Mouse (Mus musculus) limb, embryonic 11.5 days (tissue): ENCODE data around the gene Smarca2. TPM values are rescaled to one million over a fixed set of nuclear protein-coding genes. Genes with fewer than 3 reads are reported as not detected.

Source experiments
- ATAC-seq: fragments of 200-750 bp; cut with Nextera tagmentation; 2 replicates; pipeline ENCODE4 v1.8.0; 2017; ENCODE audit warnings: low read depth; ENCODE audit not compliant: insufficient number of reproducible peaks, low FRiP score, low TSS enrichment
- DNase-seq: peaks from one replicate; pipeline ENCODE4 v3.0.0-alpha.2; 2015; ENCODE audit warnings: low spot score
- H3K27ac ChIP-seq: fragments of 300-500 bp; sonication (generic); replicated peaks from 2 replicates; pipeline ENCODE4 v1.5.1; 2014; ENCODE audit warnings: low read depth, mild to moderate bottlenecking, low read length
- H3K27me3 ChIP-seq: fragments of 300-500 bp; sonication (generic); 2 replicates; pipeline ENCODE4 v1.6.1; 2014; ENCODE audit warnings: mild to moderate bottlenecking, low read length, mixed read lengths; ENCODE audit not compliant: control insufficient read depth, insufficient read depth
- H3K36me3 ChIP-seq: fragments of 300-500 bp; sonication (generic); 2 replicates; pipeline ENCODE4 v1.6.1; 2014; ENCODE audit warnings: mild to moderate bottlenecking, low read length, moderate library complexity, mixed read lengths; ENCODE audit not compliant: control insufficient read depth, insufficient read depth
- H3K4me1 ChIP-seq: fragments of 300-500 bp; sonication (generic); 2 replicates; pipeline ENCODE4 v1.6.1; 2014; ENCODE audit warnings: low read length, mixed read lengths; ENCODE audit not compliant: control insufficient read depth, insufficient read depth
- H3K4me2 ChIP-seq: fragments of 300-500 bp; sonication (generic); 2 replicates; pipeline ENCODE4 v1.6.1; 2014; ENCODE audit warnings: low read depth, mild to moderate bottlenecking, moderate library complexity; ENCODE audit not compliant: severe bottlenecking
- H3K4me3 ChIP-seq: fragments of 300-500 bp; sonication (generic); 2 replicates; pipeline ENCODE4 v1.5.1; 2014; ENCODE audit warnings: low read depth, low read length
- H3K9ac ChIP-seq: fragments of 300-500 bp; sonication (generic); 2 replicates; pipeline ENCODE4 v1.6.1; 2014; ENCODE audit warnings: mild to moderate bottlenecking, low read length
- H3K9me3 ChIP-seq: fragments of 300-500 bp; sonication (generic); 2 replicates; pipeline ENCODE4 v1.6.1; 2016; ENCODE audit warnings: low read length; ENCODE audit not compliant: control insufficient read depth
- WGBS: fragments of 180-500 bp; shearing (Covaris S2); extraction: QIAGEN DNeasy Blood & Tissue Kit; methylation state at CpG from one replicate; pipeline ENCODE4 v1.1.7; 2014; 5-methylcytosine and 5-hydroxymethylcytosine counted together
- polyA plus RNA-seq: library from polyadenylated mRNA; unstranded; fragments of >200 nt; fragmentation: Nextera tagmentation; extraction: Ambion mirVana; gene quantifications from 2 replicates; pipeline ENCODE4 v1.2.1, GENCODE M21; 2014

The Smarca2 gene
- polyA plus RNA-seq, 1 experiment from 2014 or later: 60.0 TPM

DNA sequence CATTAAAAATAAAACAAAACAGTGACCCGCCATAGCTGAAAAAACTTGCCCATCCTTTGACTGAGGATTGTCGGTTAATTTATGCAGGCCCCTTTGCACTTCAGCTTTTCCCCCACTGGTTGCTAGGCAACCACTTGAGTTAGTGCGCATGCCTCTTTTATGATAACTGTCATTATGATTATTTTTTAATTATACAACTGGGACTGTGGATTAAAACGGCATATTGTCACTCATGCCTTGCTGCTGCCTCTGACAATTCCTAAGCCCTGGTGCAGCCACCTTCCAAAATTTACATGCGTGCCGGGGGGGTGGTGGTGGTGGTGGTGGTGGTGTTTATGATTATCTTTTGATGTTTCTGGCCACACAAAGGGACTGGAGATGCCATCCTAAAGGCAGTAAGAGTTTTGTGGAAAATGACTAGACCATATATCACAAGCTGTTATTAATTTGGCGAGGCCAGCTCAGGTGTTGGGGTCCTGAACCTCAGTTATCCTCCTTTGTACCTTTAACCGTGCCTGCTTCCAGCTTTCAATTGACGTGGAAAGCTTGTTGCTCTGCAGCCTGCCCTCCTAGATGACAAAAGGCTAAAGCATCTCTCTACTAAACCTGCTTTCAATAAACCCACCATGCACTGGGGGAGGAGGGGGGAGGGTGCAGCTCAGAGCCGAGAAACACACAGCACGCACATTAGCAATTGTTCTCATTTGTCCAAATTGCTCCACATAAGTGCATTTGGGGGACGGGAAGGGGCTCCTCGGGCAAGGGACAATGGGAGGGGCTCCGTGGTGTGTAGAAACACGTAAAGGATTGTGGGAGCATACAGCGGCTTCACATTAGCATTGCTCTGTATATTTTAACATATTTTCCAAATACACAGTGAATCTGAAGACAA is 165.0 kb downstream of the Smarca2 start:
- ATAC-seq (peak; percentile 47; the same call in 1 of the 2 replicates), DNase-seq (peak; percentile 53)
- no peaks in the 10 kb centered on the region for H3K9me3 ChIP-seq
- no peak overlapping the region for H3K4me3 ChIP-seq
- peak overlapping the region; percentile 10; the same call in 1 of the 2 replicates for H3K4me2 ChIP-seq
- peak overlapping the region; percentile 37 for H3K9ac ChIP-seq
- H3K4me1 ChIP-seq: peaks cover 8% of the 10 kb centered on the region
- no peaks in the 10 kb centered on the region for H3K27me3 ChIP-seq
- no peak overlapping the region; the same call in 1 of the 2 replicates for H3K27ac ChIP-seq
- H3K36me3 ChIP-seq: peaks cover 3% of the 10 kb centered on the region; the same call in 1 of the 2 replicates
- WGBS: 43% methylated on average over 16 of the region's 16 CpGs

DNA sequence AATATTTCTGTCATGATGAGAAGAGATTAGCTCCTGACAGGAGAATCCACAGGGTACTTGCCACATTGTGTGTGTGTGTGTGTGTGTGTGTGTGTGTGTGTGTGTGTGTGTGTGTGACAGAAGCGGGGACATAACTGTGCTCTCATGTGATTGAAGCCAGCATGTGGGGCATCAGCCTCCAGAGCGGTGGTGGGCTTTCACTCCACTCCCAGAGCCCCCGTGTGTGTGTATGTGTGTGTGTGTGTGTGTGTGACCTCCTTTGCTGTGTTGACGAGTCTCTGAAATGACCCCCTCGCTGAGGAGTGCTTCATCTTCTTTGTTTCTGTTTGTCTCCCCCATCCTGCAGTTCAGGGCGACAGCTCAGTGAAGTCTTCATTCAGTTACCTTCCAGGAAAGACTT is 165.7 kb downstream of the Smarca2 start:
- Histone ChIP-seq H3K9me3 (no peaks in the 10 kb centered on the region), H3K27ac (no peak overlapping the region), H3K27me3 (no peaks in the 10 kb centered on the region), H3K36me3 (peaks cover 3% of the 10 kb centered on the region; the same call in 1 of the 2 replicates), H3K9ac (no peak overlapping the region), H3K4me3 (no peak overlapping the region), H3K4me1 (peaks cover 8% of the 10 kb centered on the region), H3K4me2 (no peak overlapping the region)
- ATAC-seq: no peak
- no peak for DNase-seq
- WGBS: 72% methylated on average over 6 of the region's 6 CpGs

DNA sequence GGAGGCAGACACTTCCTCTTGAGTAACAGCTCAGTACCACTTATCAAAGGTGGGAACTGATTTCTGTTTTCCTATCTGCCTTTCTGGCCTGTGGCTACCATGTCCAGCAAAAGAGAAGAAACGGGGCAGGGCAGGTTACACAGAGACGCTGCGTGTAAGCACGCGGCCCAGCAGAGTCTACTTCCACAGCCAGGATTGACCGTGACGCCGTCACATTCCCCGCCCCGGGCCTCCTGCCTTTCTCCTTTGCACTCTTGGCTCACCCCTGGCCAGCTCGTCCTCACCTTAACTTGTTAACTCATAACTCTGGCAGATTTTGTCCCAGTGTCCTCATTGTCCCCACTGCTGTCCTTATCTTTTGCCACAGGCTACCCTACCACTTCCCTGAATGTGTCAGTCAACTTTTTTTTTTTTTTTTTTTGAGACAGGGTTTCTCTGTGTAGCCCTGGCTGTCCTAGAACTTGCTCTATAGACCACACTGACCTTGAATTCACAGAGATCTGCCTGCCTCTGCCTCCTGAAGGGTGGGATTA is 167.3 kb downstream of the Smarca2 start:
- no peak for ATAC-seq
- Histone ChIP-seq H3K4me2 (no peak overlapping the region), H3K27me3 (no peaks in the 10 kb centered on the region), H3K36me3 (peaks cover 3% of the 10 kb centered on the region; the same call in 1 of the 2 replicates), H3K9me3 (no peaks in the 10 kb centered on the region), H3K4me3 (no peak overlapping the region), H3K27ac (no peak overlapping the region), H3K4me1 (peaks cover 8% of the 10 kb centered on the region), H3K9ac (no peak overlapping the region)
- DNase-seq: no peak
- over 99% methylated on average over 11 of the region's 11 CpGs for WGBS

DNA sequence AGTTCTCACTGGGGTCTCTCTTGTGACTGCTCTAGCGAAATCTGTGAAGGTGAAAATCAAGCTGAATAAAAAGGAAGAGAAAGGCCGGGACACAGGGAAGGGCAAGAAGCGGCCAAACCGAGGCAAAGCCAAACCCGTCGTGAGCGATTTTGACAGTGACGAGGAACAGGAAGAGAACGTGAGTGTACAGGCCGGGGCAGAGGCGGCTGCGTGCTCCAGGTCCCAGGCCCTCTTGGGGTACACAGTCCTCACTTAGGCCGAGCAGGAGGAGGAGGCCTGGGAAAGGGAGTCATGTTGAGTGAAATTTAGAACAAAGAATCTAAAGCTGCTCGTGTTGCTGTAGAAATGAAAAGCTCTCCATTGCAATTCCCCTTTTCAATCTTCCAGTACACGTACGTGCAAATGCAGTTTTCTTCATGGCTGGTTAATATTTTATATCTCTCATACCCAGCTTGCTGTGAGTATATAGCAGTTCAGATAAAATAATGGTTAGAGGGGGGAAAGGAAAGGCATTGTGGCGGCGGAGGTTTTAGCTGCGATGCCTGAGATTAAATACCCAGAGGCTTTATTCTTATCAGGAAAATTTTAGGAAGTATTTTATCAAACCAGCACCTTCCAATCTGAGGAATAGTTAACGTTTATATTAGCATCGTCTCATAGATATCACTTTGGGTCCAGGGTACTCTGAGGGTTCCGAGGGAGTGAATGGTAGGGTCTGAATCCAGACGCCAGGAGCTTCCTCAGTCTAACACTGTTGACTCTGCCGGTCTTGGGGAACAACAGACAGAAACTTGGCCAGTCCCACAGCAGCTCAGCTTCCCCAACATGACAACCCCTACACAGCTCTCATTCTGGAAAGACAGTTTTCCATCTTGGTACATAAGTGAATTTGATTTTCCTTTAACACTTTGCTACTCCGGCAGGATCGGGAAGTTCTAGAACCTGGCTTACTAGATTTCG is 171.5 kb downstream of the Smarca2 start:
- Histone ChIP-seq H3K9ac (no peak overlapping the region), H3K4me3 (no peak overlapping the region), H3K36me3 (peaks cover 3% of the 10 kb centered on the region; the same call in 1 of the 2 replicates), H3K27ac (no peak overlapping the region), H3K4me2 (no peak overlapping the region), H3K4me1 (no peaks in the 10 kb centered on the region), H3K27me3 (no peaks in the 10 kb centered on the region), H3K9me3 (no peaks in the 10 kb centered on the region)
- 83% methylated on average over 27 of the region's 27 CpGs for WGBS
- ATAC-seq (no peak), DNase-seq (no peak)

DNA sequence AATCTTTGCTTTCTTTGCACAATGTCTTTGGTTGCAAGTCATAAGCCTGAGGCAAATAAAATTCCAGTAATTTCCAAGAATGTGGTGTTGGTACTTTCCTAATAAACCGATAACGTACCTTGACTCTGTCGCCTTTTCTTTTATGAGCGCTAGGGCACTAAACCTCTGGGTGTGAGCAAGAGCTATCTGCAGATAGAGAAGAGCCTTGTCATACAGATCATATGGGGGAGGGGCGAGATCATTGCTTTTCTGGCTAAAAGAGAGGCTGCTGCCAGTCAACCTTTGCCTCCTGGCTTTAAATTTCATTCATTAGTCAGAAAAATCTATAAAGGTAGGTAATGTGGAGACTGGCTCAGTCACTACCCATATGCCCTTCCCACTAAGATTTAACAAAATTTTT is 173.3 kb downstream of the Smarca2 start:
- Histone ChIP-seq H3K4me3 (no peak overlapping the region), H3K27ac (no peak overlapping the region), H3K4me2 (no peak overlapping the region), H3K9ac (no peak overlapping the region), H3K9me3 (no peaks in the 10 kb centered on the region), H3K27me3 (no peaks in the 10 kb centered on the region), H3K36me3 (no peaks in the 10 kb centered on the region), H3K4me1 (no peaks in the 10 kb centered on the region)
- DNase-seq (no peak), ATAC-seq (no peak)
- 86% methylated on average over 5 of the region's 5 CpGs for WGBS

DNA sequence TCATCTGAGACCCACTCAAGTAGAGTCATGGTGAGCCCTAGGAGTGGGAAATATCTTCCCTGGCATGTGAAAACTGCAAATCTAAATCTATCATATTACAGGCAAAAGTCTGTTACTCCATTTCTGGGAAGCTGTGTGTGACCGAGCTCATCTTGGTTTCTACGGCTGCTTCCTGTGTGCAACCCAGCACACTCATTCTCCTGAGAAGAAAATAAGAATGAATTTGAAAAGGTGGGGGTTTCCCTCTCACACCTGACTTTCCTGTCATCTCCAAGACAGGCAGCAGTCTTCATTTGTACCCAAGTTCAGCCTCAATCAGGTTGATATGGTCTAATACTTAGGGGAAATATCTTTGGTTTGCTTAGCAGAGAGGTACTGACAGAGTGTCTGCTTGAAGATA is 176.4 kb downstream of the Smarca2 start:
- Histone ChIP-seq H3K27ac (no peak overlapping the region), H3K4me3 (no peak overlapping the region), H3K4me2 (no peak overlapping the region), H3K4me1 (no peaks in the 10 kb centered on the region), H3K9me3 (no peaks in the 10 kb centered on the region), H3K36me3 (no peaks in the 10 kb centered on the region), H3K9ac (no peak overlapping the region), H3K27me3 (no peaks in the 10 kb centered on the region)
- DNase-seq (no peak), ATAC-seq (no peak)
- 97% methylated on average over 2 of the region's 2 CpGs for WGBS

DNA sequence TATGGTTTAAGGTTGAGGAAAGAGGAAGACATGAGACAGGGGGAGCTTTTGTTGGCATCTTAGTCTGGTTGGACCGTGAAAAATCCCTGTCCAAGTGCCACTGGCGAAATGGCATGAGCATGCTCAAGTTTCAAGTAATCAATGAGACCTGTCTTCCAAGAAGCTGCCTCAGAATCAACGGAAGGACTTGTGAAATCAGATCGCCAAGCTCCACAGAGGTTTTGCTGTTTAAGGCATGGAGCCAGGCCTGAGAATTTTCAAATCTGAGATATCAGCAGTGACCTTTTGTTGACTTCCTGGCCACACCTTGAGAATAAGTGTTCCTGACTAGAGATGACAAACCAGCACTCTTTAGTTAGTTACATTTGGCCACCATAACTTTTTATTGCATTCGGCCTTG is 183.6 kb downstream of the Smarca2 start:
- Histone ChIP-seq H3K9ac (no peak overlapping the region), H3K4me3 (no peak overlapping the region), H3K27me3 (no peaks in the 10 kb centered on the region), H3K36me3 (no peaks in the 10 kb centered on the region), H3K27ac (no peak overlapping the region), H3K4me2 (no peak overlapping the region), H3K9me3 (no peaks in the 10 kb centered on the region), H3K4me1 (no peaks in the 10 kb centered on the region)
- no peak for ATAC-seq
- WGBS: 86% methylated on average over 5 of the region's 5 CpGs
- no peak for DNase-seq
